Mouse (Mus musculus): Measurements from ENCODE around the gene Camta1.
A peak's percentile ranks its signal among the peaks of the same experiment; 100 is the strongest.

Gene Camta1

DNA sequence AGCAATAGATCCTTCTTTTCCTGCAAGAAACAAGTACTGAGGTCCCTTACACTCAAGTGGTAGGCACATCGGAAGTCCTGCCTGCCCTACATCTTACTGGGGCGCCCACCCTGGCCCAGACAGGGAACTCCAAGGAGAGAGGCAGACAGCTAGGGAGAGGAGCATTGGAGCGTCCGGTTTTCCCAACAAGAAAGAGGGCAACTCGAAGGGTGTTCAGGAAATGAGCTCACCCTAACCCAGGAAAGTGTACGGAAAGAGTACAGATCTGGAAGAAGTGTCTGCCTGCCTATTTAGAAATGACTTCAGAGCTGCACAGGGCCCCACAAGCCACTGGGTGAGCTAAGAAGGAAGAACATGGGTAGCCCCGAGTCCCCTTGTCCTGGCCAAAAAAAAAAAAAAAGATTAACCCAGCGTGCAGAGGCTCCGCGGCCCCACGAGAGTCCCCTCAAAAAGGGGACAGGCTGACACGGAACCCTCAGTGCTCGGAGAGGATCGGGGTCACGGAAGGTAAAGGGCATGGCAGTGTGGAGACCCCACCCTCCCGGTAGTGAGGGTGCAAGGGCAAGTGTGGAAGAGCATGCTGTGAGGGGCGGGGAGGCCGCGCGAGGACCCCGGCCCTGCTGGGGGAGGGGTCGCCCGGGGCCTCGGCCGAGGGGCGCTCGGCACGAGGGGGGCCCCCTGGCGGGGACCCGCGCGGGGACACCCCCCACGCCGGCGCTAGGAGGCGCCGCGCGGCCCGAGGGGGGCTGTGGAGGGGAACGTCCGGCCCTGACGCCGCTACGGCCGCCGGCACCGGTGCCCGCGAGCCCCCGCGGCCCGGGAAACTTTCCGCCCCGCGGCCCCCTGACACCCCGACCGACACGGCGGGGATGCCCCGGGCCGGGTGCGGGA is 990 bp downstream of the Camta1 start:
- DNase-seq = peak; percentile 48 to 58

DNA sequence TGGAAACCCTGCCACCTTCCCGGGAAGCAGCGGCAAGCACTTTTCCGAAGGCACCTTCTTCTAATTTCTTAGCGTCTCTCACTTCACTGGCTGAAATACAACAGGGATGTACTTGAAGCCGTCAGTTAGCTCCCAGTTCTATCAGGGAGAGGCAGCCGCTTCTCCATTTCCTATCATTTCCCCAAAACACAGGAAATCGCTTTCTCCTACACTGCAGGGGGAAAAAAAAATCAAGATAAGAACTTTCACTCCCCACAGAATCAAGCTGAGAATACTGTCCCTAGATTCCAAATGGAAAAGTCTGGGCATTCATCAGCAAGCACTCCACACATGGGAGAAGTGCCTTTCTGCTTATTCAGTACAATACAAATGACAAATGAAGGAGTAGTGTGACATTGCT is 2.4 kb downstream of the Camta1 start:
- no peak for DNase-seq

DNA sequence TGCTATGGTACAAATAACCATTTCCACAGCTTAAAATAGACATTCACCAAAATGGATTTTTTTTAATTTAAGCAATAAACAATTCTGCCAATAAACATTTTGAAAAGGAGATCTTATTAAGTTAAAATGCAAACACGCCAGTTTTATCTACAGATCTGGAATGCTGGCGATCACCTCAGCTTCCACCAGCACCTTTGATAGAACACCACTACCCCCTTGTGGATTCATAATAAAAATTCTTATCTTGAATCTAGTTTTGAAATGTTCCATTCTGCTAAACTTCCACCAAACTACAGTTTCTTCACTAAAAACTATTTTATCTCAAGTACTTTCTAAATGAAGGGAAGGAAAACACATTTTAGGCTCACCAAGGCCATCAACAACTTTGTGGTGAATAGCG is 7.7 kb downstream of the Camta1 start:
- DNase-seq = peak; percentile 54 to 74

DNA sequence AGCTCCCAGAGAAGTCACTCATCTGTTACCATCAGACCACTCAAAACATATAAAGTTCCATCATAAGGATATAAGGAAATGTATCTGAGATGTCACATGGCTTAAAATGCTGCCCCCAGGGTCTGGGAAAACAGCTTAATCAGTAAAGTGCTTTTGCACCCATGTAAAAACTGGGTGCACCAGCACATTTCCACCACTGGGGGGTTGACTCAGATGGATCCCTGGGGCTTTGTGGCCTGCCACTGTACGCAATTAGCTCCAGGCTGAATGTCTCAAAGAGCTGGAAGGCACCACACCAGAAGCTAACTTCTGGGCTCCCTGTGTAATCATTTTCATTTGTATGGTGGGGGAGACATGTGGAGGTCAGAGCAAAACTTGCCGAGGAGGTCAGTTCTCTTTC is 10.5 kb downstream of the Camta1 start:
- peak; percentile 54 to 73 for DNase-seq

DNA sequence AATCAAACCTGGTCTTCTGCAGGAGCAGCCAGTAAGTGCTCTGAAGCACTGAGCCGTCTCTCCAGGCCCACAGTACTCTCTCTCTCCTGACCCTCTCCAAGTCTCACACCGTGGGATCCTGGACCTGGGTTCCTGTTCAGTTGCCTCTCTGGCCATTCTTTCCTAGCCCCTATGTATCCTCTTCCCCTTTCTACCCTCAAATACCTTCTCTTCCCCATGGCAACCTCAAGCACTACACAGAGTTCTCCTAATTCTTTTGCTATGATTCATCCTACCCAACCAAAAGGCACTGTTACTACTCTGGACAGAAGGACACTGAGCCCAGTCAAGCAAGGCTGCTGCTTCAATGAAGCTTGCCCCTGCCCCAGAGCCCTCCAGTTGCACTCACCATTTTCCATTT is 19.1 kb downstream of the Camta1 start:
- DNase-seq = no peak

DNA sequence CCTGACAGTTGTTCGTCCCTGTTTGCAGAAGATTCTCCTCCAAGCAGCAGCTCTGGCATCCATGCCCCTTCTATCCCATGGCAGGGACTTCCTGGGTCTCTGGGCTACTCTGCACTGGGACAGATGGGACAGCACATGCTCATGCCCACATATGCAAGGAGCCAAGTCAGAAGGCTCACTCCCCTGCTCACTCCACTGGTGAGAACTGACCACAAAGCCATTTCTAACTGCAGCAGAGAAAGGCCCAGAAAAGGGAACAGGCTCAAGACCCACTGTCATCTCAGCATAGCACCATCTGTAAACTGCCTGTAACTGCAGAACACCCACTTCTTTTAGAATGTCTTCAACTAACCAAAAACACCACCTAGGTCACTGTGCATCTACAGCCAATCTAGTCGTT is 23.2 kb downstream of the Camta1 start:
- peak; percentile 49 to 62 for DNase-seq

DNA sequence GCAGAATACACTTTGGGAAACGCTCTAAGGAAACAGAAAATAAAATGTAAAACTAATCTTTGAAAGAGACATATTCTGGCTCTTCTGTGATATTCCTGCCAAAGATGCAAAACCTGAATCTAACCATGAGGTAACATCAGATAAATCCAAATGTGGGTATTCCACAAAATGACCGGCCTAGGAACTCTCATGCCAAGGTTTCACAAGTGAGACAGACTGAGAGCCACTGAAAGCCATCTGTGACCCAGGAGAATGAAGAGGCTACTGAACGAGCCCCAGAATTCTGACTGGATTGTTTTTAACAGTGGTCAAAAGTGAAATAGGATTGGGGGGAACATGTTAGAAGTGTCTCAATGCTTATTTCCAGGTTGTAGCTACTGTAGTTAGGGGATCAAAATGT is 25.8 kb downstream of the Camta1 start:
- DNase-seq = no peak

DNA sequence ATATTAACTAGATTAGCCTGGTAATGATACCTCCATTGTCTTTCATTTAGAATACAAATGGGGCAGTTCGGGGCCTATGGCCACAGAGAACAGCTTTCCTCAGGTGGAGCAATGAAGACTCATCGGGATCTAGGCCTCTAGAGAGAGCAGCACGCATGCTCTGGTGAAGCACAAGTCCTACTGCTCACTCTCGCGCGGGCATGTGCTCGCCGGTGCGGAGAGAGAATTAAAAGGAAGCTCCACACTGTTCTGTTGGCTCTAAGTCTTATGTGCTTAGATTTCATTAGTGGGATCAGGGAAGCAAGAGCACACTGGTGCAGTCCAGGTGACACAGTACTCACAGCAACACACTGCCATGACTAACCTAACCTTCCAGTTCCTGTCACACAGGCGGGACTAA is 27.1 kb downstream of the Camta1 start:
- DNase-seq = peak; percentile 51 to 53

DNA sequence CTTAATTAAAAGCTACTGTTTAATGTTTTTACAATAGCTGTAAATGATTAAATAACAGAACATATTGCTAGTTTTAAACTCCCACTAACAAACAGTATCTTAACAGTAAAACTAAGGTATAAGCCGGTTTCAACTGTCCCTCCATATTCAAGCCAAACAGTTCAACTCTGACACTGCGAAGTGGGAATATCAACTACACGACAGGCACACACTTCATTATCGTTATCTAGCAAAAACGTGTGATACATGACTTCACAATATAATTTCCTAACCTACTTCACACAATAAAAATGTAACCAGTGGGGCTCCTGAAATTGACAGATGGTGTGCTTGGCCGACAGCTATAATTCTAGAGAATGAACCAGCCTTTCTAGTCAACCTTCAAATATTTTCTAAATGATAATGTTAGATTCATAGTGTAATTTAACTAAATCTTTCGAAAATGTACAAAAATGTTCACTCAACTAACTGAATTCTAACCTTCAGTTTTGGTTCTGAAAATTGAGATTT is 27.7 kb downstream of the Camta1 start:
- DNase-seq = peak in 1 of 2 experiments; percentile 35

DNA sequence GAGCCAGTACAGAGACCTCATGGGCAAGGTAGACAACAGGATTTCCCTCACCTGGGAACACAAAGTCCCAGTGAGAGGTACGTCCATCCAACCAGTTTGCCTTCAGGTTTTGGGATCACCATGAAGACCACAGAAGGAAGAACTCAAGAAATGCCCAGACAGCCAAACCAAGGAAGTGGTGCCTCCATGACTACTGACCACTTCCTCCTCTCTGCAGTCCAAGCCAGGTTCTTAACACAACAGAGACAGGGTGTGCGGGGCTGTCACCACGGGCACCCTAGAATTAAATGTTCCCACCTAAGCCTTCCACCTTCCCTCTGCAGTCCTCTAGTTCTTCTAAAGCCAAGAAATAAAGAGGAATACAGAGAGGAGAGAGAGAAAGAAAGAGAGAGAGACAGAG is 33.8 kb downstream of the Camta1 start:
- no peak for DNase-seq

DNA sequence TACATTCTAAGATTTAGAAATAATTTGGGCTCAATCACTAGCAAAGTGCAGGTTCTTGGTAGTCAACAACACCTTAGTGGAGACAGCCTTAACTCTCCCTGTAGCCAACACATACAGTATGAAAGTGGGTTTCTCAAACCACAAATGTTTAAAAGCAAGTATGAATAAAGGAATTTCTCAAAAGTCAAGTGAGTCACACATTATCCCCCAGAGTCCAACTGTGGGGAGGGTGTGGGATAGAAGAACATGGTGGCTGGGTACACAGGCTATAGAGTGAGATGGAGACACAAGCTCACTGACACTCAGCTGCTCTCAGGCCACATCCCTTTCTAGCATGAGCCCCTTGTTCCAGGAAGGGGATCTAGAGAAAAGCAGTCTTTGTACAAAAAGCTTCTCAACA is 34.3 kb downstream of the Camta1 start:
- DNase-seq = no peak

DNA sequence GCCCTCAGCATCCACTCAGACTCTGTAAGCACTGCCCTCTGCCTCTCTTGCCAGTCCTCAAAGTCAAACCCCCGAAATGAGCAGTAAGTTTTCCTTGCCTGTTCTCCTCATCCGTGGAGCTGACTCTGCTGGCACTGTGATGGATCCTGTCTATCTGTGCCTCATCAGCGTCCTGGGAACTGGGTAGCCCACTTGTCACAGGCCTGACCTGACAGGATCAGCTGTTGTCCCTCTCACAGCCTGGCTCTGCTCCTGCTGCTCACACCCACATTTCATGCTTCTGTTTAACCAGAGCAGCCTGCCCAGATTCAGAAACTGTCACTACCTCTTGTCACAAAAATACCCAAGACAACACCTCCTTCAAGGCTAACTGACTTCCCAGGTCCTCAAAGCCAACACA is 37.7 kb downstream of the Camta1 start:
- DNase-seq = no peak

DNA sequence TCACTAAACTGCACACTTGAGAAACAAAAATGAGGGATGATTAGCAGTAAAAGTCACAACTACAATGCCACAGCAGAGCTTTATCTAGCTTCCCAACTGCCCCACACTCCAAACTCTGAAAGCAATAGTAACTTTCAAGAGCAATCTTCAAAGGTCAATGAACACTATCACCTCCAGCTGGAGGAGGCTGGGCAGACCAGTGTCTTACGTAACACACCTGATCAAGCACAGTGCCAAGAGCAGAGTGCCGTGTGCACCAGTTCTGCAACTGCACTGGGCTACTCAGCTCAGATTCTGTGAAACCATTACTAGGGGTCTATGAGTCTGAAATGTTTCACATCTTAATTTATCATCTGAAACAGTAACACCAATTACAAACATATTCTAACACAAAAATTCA is 38.7 kb downstream of the Camta1 start:
- DNase-seq = no peak

DNA sequence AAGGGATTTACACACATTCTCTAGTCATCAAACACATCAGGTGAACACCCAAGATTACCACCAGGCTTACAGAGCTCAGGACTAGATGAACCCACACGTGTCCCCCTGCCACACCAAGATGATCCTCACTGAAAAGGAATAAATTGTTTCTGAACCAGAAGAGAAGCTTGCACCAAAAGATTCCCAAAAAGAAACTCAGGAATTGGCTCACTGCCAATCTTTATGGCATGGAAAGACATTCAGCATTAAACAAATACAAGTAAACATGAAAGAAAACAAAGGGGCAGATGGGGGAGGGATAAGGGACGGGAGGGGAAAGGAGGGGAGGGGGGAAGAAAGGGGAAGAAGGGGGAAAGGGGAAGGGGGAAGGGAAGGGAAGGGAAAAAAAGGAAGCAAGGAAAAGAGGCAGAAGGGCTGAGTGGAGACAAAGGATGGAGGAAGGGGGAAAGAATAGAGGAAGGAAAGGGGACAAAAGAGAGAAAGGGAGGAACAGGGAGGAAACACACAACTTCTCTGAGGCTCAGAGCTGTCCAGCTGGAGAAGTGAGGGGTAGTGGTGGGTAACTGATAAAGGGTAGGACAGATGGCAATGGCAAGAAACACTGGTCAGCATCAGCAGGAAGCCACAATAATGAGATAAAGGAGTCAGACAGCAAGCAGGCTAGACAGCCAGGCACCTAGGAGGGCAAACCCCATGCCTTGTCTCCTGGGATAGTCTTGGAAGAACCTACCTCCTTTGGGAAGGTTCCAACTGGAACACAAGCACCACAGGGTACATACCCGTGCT is 43.5 kb downstream of the Camta1 start:
- DNase-seq = peak in 1 of 2 experiments; percentile 26

DNA sequence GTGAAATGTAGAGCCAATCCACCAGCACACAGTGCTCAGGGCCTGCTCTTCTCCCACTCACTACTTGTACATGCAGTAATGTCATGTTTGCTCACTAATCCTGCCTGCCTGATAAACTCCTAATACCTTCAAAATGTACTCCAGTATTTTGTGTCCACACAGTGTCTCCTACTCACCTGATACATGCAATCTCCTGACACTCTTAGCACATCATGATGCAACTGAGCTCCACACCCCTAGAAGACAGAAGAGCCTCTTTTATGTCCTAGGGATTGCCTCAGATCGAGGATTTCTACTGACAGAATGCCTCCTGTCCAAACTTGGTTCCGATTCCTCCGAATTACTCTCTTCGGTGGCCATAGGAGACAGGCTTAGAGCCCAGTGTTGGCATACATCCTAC is 48.0 kb downstream of the Camta1 start:
- no peak for DNase-seq

DNA sequence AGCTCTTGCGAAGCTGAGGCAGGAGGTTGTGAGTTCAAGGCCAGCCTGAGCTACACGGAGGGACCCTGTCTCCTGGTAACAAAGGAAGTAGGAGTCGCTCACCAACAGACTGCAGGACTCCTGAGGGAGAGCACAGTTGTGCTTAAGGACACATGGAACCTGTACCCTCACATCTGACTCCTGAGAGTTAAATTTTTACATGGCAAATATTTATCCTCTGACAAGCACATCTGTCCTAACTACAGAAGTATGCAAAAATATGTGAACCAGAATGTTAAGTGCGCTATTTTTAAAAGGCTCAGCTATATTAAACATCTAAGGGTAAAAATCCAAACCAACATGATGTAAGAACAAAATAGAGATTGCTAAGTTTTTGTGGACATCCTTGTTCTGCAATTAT is 56.0 kb downstream of the Camta1 start:
- no peak for DNase-seq

DNA sequence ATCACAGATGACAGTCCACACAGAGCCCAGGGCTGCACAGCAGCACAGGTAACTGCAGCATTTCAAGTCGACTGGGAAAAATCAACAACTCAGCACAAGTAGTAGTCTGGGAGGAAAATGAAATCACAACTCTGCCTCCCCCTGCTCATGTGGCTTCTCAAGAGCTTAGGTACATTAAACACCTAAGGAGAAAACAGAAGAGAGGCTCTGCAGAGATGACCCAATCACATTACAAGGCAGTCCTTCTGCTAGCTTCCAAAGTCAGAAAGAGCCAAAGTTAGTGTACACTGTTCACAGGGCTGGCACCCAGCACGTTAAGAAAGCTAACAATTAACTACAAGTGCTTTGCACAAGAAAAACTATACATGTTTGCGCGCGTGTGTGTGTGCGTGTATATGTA is 56.6 kb downstream of the Camta1 start:
- DNase-seq = no peak

DNA sequence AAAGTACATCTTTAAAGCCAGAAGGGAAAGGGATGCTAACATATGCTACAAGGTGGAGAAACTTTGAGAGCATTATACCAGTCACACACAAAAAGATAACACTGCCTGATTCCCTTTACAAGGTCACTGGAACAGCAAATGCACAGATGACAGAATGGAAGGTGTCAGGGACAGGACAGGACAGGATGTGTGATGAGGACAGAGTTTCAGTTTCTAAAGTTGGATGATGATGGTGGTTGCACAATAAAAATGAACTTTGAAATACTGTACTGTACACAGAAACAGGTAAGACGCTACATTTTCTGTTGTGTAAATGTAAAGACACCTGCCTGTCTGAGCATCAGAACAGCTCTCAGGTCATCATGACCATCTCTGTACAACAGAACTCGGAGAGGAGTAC is 57.5 kb downstream of the Camta1 start:
- no peak for DNase-seq

DNA sequence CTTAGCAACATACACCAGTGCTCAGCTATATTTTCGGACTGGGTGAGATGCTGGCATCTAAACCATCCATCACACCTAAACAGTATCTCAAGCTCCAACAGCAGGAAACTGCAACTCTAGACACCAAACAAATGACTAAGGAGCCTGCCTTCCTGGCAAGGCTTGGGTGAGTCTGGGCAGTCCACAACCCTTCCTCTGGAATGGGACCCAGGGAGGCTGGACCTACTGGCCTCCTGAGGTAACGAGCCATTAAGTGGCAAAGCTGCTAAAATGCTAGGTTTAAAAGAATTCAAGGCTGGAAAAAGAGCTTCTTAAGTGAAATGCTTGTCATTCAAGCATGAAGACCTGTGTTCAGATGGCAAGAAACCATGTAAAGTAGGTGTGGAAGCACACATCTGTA is 63.0 kb downstream of the Camta1 start:
- no peak for DNase-seq

DNA sequence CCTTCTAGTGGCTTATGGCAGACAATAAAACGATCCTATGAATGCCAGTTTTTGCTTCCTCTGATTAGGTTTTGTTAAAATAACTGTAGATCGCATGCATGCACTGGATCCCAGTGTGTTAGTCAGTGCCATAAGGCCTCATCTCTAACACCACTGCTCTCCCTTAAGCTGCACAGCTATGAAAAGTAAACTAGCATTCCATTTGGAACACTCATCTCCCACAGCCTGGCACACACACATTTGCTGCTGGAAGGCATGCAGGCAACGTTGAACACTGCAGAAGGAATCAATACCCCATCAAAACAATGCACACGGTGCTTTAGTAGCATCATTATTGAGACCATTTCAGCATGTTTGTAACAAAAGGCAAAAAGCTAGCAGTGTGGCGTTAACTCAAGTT is 68.0 kb downstream of the Camta1 start:
- no peak for DNase-seq

DNA sequence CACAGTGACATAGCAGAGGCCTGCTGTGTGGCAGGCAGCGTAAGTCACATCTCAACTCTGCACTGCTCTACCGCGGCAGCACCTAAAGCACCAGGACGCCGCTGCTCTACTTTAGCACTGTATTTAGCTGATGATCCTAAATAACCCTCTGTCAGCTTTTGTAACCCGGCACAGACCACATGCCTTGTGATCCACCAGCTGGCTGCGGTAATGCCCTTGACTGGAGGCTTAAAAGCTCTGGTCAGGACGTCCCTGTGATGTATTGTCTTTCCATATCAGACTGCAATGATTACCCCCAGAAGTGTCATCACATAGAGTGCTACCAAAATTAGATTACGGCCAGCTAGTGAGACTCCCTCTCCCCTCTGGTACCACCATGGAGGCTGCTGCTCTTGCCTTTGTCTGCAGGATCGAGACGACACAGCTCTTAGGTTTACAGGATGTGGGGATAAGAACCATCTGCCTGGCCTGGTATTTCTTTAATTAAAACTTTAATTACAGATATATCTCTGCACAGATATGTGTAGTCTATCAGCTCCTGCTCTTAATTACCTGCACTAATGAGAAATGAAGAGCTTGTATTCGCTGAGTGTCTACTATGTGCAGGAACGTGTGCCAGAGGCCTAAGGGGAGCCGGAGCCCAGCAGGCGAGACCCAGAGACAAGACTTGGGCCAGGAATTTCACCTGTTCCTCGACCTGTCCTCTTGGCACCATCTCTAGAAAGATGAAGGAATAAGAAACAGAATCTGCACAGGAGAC is 74.5 kb downstream of the Camta1 start:
- DNase-seq = no peak

DNA sequence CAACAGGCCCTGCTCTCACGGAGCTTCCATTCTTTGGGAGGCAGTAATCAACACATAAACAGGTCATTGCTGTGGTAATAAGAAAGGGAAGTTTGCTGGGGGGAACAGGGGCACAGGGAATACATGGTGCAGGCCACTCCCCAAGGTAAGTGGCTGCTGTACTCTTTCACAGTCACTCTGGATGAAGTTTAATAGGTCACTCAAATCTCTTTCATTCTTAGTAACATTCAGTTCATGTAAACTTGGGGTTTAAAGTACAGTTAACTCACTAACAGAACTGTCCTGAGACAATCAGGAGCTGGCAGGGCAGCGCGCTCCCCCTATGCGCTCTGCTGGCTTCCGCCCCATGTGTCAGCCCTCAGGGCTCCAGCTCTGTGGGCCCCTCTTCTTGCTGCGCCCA is 81.2 kb downstream of the Camta1 start:
- no peak for DNase-seq

DNA sequence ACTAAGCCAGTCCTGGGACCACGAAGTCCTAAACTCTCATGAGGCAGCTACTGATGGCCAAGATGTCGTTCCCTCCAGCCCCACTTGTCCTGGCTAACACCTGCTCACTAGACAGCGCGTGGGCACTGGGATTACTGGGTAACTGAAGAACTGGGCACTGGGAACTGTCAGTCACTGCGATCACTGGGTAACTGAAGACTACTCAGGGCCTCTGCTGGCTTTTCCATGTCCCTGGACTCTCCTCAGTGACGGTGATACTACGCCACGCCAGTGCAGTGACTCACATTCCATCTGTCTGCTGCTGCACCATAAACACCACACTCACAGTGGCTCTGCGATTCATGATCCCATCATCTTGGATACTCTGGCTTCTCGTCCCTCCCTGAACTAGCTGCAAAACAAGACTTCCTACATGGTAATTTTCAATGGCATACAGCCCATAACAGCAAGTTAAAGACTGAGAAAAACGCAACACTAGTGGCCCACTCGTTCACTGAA is 81.7 kb downstream of the Camta1 start:
- DNase-seq = no peak
